Mouse (Mus musculus): ENCODE measurements around the gene 4632433K11Rik. TPM values are rescaled to one million over a fixed set of nuclear protein-coding genes. Genes with fewer than 3 reads are reported as not detected.

The 4632433K11Rik gene
- total RNA-seq, 2 experiments from 2014 or later: not detected

DNA sequence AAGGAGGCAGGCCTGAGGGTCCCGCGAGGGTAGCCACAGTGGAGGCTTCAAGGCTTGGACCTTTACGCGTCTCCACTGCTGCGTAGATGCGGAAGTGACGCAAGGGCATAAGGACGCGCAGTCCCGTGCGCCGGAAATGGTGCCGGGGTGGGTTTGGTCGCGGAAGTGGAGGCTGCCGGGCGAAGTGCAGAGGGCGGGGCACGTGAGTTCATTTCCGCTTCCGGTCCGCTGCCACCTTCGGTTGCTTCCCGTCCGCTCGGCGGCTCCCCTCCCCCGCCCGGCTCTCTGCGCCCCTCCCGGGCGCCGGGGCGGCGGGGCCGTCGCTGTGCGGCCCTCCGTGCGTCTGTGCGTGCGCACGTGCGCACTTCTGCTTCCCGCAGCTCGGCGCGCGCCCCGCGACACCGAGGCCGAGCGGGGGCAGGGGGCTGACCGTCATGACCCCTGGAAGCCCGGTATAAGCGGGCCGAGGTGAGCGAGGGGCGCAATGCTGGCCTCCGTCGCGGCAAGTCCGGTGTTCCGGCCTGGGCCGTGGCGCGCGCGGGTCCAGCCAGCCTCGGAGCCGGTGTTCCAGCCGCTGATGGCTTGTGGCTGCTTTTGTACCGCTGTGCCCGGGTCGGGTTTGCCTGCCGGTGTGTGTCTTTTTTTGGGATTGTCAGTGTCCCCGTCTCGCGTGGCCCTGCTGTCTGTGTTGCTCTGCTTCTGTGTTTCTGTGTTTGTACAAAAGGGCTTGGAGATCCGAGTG lies 46.3 kb downstream of the 4632433K11Rik start, which contains the start of gene Epn1:
Gene Epn1, plus strand, starts transcription at position 226 of the 742 bp plus-strand sequence.
- DNase-seq: peak; percentile 95 to 97
- intact Hi-C loops (cut with DNase I): loop anchor here (5.0 kb wide), 1 partner anchor 47 kb away; the partner anchor contains the start of gene Rasl2-9

DNA sequence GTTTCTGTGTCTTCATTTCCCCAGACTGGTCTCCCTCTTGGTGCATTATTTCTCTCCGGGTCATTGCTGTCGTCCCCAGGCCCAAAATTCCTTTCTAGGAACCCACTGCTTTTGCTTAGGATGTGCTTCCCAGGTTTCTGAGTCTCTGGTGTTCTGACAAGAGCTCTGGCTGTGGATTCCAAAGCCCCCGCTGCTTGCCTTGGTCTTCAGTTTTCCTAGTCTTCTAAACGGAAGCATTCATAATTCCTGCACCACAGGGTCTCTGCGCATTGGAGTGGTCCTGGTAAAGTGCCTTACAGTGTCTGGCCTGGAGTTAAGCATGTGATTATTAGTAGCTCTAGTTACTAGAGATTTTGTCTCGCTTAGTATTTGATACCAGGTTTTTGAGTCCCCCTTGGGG lies 46.9 kb downstream of the 4632433K11Rik start:
- no peak for DNase-seq
- intact Hi-C loops (cut with DNase I): loop anchor here (5.0 kb wide), 1 partner anchor 46 kb away; the partner anchor contains the start of gene Rasl2-9

DNA sequence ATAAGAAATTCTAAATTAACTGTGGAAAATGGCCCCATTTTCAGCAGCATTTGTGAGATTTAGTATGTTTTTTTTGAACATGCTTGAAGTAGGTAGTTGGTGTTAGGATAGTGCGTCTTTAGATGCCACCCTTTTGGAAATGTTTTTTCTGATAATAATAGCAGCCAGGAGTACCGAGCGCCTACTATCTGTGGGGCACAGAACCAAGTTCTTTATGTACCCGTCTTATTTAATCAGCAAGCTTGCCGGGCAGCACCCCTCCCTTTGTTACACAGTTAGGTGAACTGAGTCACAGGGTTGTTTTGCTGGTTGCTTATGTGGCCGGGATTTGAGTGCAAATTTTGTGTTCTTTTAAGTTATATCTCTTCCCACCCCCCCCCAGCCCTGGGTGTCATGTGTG lies 47.3 kb downstream of the 4632433K11Rik start:
- DNase-seq: no peak
- intact Hi-C loops (cut with DNase I): loop anchor here (5.0 kb wide), 1 partner anchor 46 kb away; the partner anchor contains the start of gene Rasl2-9

GRCm38 (mm10) chr7:5081939-5082338 lies 48.0 kb downstream of the 4632433K11Rik start:
- no peak for DNase-seq
- intact Hi-C loops (cut with DNase I): loop anchor here (5.0 kb wide), 1 partner anchor 45 kb away; the partner anchor contains the start of gene Rasl2-9

- DNase-seq: no peak
- intact Hi-C loops (cut with DNase I): loop anchor here (5.0 kb wide), 1 partner anchor 44 kb away; the partner anchor contains the start of gene Rasl2-9
Measured at GRCm38 (mm10) chr7:5083325-5084105, 49.6 kb downstream of the 4632433K11Rik start.

Other genes starting within 250 kb of the 4632433K11Rik start
- gene Tmem238, start 244.5 kb upstream of the 4632433K11Rik start, total RNA-seq (2021): 1 to 10 TPM; 4.4 to 5.7 TPM
- gene Rpl28, start 241.2 kb upstream of the 4632433K11Rik start, total RNA-seq (2021): 100 to 1,000 TPM; 515 to 545 TPM
- 10 to 100 TPM; 89.8 to 95.7 TPM for gene Ube2s, start 221.5 kb upstream of the 4632433K11Rik start, total RNA-seq (2021)
- not detected for gene Shisa7, start 189.4 kb upstream of the 4632433K11Rik start, total RNA-seq (2021)
- gene Isoc2b, start 163.9 kb upstream of the 4632433K11Rik start, total RNA-seq (2021): 1 to 10 TPM; 3.9 to 4.6 TPM
- 10 to 100 TPM; 45.4 to 48.8 TPM for gene Isoc2a, start 157.0 kb upstream of the 4632433K11Rik start, total RNA-seq (2021)
- gene Gm36210, start 127.6 kb upstream of the 4632433K11Rik start, total RNA-seq (2021): not detected
- gene Zfp628, start 118.9 kb upstream of the 4632433K11Rik start, total RNA-seq (2021): 1 to 10 TPM; 7.2 to 9.2 TPM
- gene Nat14, start 112.1 kb upstream of the 4632433K11Rik start, total RNA-seq (2021): 1 to 10 TPM; 4.3 to 5.1 TPM
- gene Ssc5d, start 108.3 kb upstream of the 4632433K11Rik start, total RNA-seq (2021): 1 to 10 TPM; 3.9 to 4.1 TPM
- gene Sbk2, start 69.7 kb upstream of the 4632433K11Rik start, total RNA-seq (2021): 10 to 100 TPM; 26.5 to 34.0 TPM
- gene Sbk3, start 63.0 kb upstream of the 4632433K11Rik start, total RNA-seq (2021): 10 to 100 TPM; 31.5 to 45.5 TPM
- gene Zfp579, start 38.0 kb upstream of the 4632433K11Rik start, total RNA-seq (2021): 10 to 100 TPM; 14.2 to 16.4 TPM
- 10 to 100 TPM in 1 of 2 experiments, 1 to 10 TPM in 1; 9.7 to 10.4 TPM for gene Zfp524, start 19.7 kb upstream of the 4632433K11Rik start, total RNA-seq (2021)
- 10 to 100 TPM; 17.0 to 21.6 TPM for gene Fiz1, start 19.4 kb upstream of the 4632433K11Rik start, total RNA-seq (2021)
- not detected for gene Gm44973, start 18.6 kb upstream of the 4632433K11Rik start, total RNA-seq (2021)
- 10 to 100 TPM; 14.1 to 14.9 TPM for gene Zfp865, start 13.7 kb upstream of the 4632433K11Rik start, total RNA-seq (2021)
- not detected for gene Ccdc106, start 13.6 kb upstream of the 4632433K11Rik start, total RNA-seq (2021)
- gene Zfp784, start 4.3 kb downstream of the 4632433K11Rik start, total RNA-seq (2021): 1 to 10 TPM; 5.2 to 6.1 TPM
- 1 to 10 TPM; 5.6 to 5.7 TPM for gene Zfp580, start 17.4 kb downstream of the 4632433K11Rik start, total RNA-seq (2021)
- gene U2af2, start 28.0 kb downstream of the 4632433K11Rik start, total RNA-seq (2021): 10 to 100 TPM; 62.4 to 70.8 TPM
- gene Epn1, start 46.1 kb downstream of the 4632433K11Rik start, total RNA-seq (2021): 100 to 1,000 TPM; 176 to 184 TPM
- gene Rfpl4, start 82.8 kb downstream of the 4632433K11Rik start, total RNA-seq (2021): not detected
- gene Rasl2-9, start 91.8 kb downstream of the 4632433K11Rik start, total RNA-seq (2021): 1 to 10 TPM; 6.2 to 6.9 TPM
- not detected for gene Vmn1r55, start 115.6 kb downstream of the 4632433K11Rik start, total RNA-seq (2021)
- not detected for gene Vmn1r56, start 162.6 kb downstream of the 4632433K11Rik start, total RNA-seq (2021)
- not detected for gene Vmn1r57, start 184.4 kb downstream of the 4632433K11Rik start, total RNA-seq (2021)

All from heart, postnatal 36 days (tissue).